18 mouse cellular contexts compared by ENCODE assay signal in genomic region chr11:107705476-107706074, GRCm38 (mm10). TPM values are rescaled to one million over a fixed set of nuclear protein-coding genes. Genes with fewer than 3 reads are reported as not detected.
DNase-seq lines count a peak whose midpoint lies in the region; ATAC-seq and TF ChIP-seq lines count a peak whose summit lies in the region.
"Had no signal": no experiment of that assay in that cellular context is flagged by ENCODE, and none has a peak within 500 bp of the region (broad histone marks: within the 10 kb centered on the region; RNA-seq: fewer than 3 reads in every experiment).

No protein-coding gene starts in this region.

- ATAC-seq in hindbrain, embryonic 16.5 days, result 0 out of 2 replicates have a peak, but pooled peaks have one; percentile 4
- no peak for ATAC-seq in hindbrain, embryonic 12.5 days (ENCODE audit: low FRiP score)

- H3K4me2 ChIP-seq in hindbrain, embryonic 16.5 days (ENCODE audit: low read length), result no peak overlapping the region
- H3K4me2 ChIP-seq in hindbrain, embryonic 12.5 days (replicated peaks), result no peak overlapping the region
- H3K4me2 ChIP-seq: neural tube, embryonic 12.5 days had no signal

- peak; percentile 72 for DNase-seq in cerebellum, adult 9-10 months
- DNase-seq in lung, adult 2 months, result peak; percentile 12
- no peak for DNase-seq in adrenal gland, adult 2 months
- no peak for DNase-seq in spleen, adult 18-20 months
- DNase-seq in adipocyte (ENCODE audit: low spot score), result no peak
- DNase-seq: adrenal gland, postnatal 14 days; B cell, adult 2 months; heart, adult 18-20 months; heart, postnatal 4 days; right cerebral cortex, postnatal 14 days had no signal

- no peak for TF ChIP-seq CTCF in E14TG2a.4 (conservative IDR thresholded peaks at IDR 0.05; ENCODE audit: low read length)
- no peak for TF ChIP-seq CTCF in lung, adult 2 months (IDR thresholded peaks at IDR 0.05; ENCODE audit: insufficient read depth, low read length)

- no peaks in the 10 kb centered on the region for H3K9me3 ChIP-seq in hindbrain, embryonic 16.5 days (ENCODE audit: control insufficient read depth, low read length)
- H3K9me3 ChIP-seq in hindbrain, embryonic 12.5 days (replicated peaks), result no peaks in the 10 kb centered on the region
- H3K9me3 ChIP-seq in E14TG2a.4 (ENCODE audit: low read length), result no peaks in the 10 kb centered on the region
- H3K9me3 ChIP-seq: limb, embryonic 10.5 days; neural tube, embryonic 12.5 days had no signal

- 57% methylated on average over 11 of the region's 11 CpGs for WGBS in hindbrain, embryonic 16.5 days
- WGBS in hindbrain, embryonic 12.5 days, result 64% methylated on average over 11 of the region's 11 CpGs
- WGBS in lung, adult 2 months, result 60% methylated on average over 11 of the region's 11 CpGs

- TF ChIP-seq POLR2A in lung, adult 2 months (IDR thresholded peaks at IDR 0.05; ENCODE audit: borderline replicate concordance, extremely low read depth, low read depth, low read length), result no peak

- no peaks in the 10 kb centered on the region for H3K36me3 ChIP-seq in hindbrain, embryonic 16.5 days (ENCODE audit: control insufficient read depth, insufficient read depth, low read length)
- H3K36me3 ChIP-seq in hindbrain, embryonic 12.5 days, result no peaks in the 10 kb centered on the region
- H3K36me3 ChIP-seq in E14TG2a.4 (ENCODE audit: insufficient read depth, low read length), result no peaks in the 10 kb centered on the region
- H3K36me3 ChIP-seq: limb, embryonic 10.5 days; neural tube, embryonic 12.5 days had no signal

- H3K4me3 ChIP-seq in hindbrain, embryonic 16.5 days (ENCODE audit: low read length), result no peak overlapping the region
- no peak overlapping the region for H3K4me3 ChIP-seq in hindbrain, embryonic 12.5 days
- H3K4me3 ChIP-seq in E14TG2a.4 (replicated peaks; ENCODE audit: low read length), result peak overlapping the region; percentile 39
- no peak overlapping the region for H3K4me3 ChIP-seq in lung, adult 2 months (replicated peaks; ENCODE audit: extremely low read depth, low read depth, low read length)
- H3K4me3 ChIP-seq: limb, embryonic 10.5 days; neural tube, embryonic 12.5 days had no signal

- H3K27me3 ChIP-seq in hindbrain, embryonic 16.5 days (replicated peaks; ENCODE audit: control insufficient read depth, insufficient read depth, low read length), result no peaks in the 10 kb centered on the region
- no peaks in the 10 kb centered on the region for H3K27me3 ChIP-seq in hindbrain, embryonic 12.5 days
- peaks cover 74% of the 10 kb centered on the region for H3K27me3 ChIP-seq in E14TG2a.4 (ENCODE audit: insufficient read depth, low read length)
- H3K27me3 ChIP-seq: neural tube, embryonic 12.5 days had no signal

- peaks cover 6% of the 10 kb centered on the region for H3K4me1 ChIP-seq in hindbrain, embryonic 16.5 days (ENCODE audit: control insufficient read depth, insufficient read depth, low read depth, low read length)
- peaks cover 32% of the 10 kb centered on the region for H3K4me1 ChIP-seq in hindbrain, embryonic 12.5 days
- H3K4me1 ChIP-seq in E14TG2a.4 (replicated peaks; ENCODE audit: low read depth, low read length), result peaks cover 42% of the 10 kb centered on the region
- 0 out of 2 replicates have a peak, but pooled peaks cover 3% of the 10 kb centered on the region for H3K4me1 ChIP-seq in lung, adult 2 months (ENCODE audit: control insufficient read depth, insufficient read depth, low read length)

- no peak overlapping the region for H3K9ac ChIP-seq in hindbrain, embryonic 16.5 days (ENCODE audit: low read depth, low read length)
- no peak overlapping the region for H3K9ac ChIP-seq in hindbrain, embryonic 12.5 days
- H3K9ac ChIP-seq: neural tube, embryonic 12.5 days had no signal

- H3K27ac ChIP-seq in hindbrain, embryonic 16.5 days (ENCODE audit: low read depth, low read length), result no peak overlapping the region
- H3K27ac ChIP-seq in hindbrain, embryonic 12.5 days, result no peak overlapping the region
- H3K27ac ChIP-seq: limb, embryonic 10.5 days; neural tube, embryonic 12.5 days had no signal

RNA-seq across cellular contexts. Expression of gene Cacng1, which starts 10.7 kb away (rescaled TPM):
- polyA plus RNA-seq in hindbrain, embryonic 16.5 days (2015; fragmentation: Nextera tagmentation; extraction: Ambion mirVana), result 0.29 and 2.4 TPM in 2 replicates
- 0.50 and 1.9 TPM in 2 replicates for polyA plus RNA-seq in hindbrain, embryonic 12.5 days (2016; fragmentation: Nextera tagmentation; extraction: Ambion mirVana)
- polyA plus RNA-seq in lung, adult 2 months (2012; rRNA removed), result 19.3 TPM in 1 of 2 replicates, not detected in the other
- not detected for total RNA-seq in adrenal gland, adult 2 months (2021)
- polyA plus RNA-seq in adrenal gland, adult 2 months (2012; rRNA removed), result 0.08 TPM in 2 replicates
- total RNA-seq: common myeloid progenitor, adult 5-6 weeks; heart, adult 18-20 months; layer of hippocampus, adult 8-10 months; megakaryocyte progenitor cell, adult 5-6 weeks had no signal
- polyA plus RNA-seq: limb, embryonic 10.5 days had no signal

Comparison
In these comparisons a context has a peak if more than half of its experiments do, and no peak if none do; other contexts are left out.
1. DNase-seq: peak in cerebellum, adult 9-10 months (single experiment) and lung, adult 2 months (single experiment); none in adrenal gland, adult 2 months (single experiment), spleen, adult 18-20 months (0 of 2) and adipocyte (single experiment).